Mouse (Mus musculus): ENCODE results near the gene Gm20388. TPM values are rescaled to one million over a fixed set of nuclear protein-coding genes. Genes with fewer than 3 reads are reported as not detected.

Gm20388 gene
- total RNA-seq, 2 experiments from 2014 or later: 6.8 to 7.8 TPM

DNA sequence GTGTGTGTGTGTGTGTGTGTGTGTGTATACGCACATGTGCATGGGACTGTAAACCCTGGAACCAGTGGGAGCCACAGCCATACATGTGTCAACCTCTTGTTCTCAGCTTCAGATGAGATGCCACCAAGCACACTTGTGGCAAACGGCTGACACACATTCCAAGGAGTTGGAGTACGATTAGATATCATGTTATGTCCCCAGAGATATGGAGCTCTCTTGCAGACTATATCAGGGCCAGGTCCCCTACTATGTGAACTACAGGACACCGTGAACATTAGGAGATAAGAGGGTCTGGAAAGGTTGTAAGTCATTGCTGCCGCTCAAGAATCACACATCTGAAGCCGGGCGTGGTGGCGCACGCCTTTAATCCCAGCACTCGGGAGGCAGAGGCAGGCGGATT lies 2772.2 kb downstream of the Gm20388 start:
- intact Hi-C loops (cut with DNase I): no loop called here
- no peak for DNase-seq

DNA sequence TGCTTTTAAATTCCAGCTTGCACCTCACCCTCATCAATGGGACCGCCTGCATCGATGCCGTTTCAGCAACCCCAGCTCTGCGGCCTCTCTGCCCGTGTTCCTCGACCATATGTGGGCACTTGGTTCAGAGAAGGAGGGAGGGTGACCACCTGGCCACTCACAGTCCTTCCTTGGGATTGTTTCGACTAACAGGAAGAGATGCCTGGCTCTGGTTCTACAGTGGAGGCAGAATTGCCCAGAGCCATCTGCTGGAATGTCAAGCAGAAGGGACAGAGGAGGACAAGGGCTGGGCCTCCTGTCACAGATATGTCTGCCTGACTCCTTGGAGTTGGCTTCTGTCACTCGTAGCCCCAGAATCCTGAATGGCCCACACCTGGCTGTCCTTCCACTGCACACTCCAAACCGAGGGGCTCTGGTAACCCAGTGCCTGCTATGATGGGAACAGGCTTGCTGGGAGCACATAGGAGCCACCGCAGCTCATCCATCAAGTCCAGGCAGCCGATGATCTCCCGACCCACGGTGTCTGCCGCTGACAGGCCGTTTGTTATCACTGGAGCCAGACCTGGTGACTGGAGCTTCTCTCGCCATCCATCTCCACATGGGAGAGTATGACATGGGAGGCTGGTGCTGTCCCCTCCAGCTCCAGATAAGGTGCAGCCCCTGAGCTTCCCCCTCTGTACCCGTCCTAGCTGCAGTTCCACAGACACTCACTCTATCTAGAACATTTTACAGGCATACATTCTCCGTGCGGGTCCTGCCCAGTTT lies 2774.6 kb downstream of the Gm20388 start:
- intact Hi-C loops (cut with DNase I): no loop called here
- DNase-seq: no peak

GRCm38 (mm10) chr8:122686879-122687278 lies 2776.2 kb downstream of the Gm20388 start:
- no peak for DNase-seq
- intact Hi-C loops (cut with DNase I): no loop called here

- DNase-seq: no peak
- intact Hi-C loops (cut with DNase I): no loop called here
Measured at GRCm38 (mm10) chr8:122689315-122689714, 2778.7 kb downstream of the Gm20388 start.

DNA sequence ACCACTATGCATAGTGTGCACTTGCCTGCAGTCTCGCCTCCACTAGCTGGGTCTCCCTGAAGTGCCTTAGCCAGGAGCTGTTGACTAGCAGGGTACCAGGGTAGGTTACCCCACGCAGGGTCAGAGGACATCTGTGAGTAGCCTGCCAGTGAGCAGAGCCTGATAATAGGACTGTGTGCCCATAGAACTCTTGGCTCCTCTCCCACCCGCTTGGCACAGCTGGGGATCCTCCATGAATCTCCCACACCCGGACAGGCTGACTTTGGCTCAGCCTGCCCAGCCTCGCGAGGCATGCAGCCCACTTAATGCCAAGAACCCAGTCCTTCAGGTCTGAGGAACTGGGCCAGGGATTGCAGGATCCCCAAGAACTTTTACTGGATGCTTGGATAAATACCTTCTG lies 2780.4 kb downstream of the Gm20388 start:
- intact Hi-C loops (cut with DNase I): no loop called here
- no peak for DNase-seq

DNA sequence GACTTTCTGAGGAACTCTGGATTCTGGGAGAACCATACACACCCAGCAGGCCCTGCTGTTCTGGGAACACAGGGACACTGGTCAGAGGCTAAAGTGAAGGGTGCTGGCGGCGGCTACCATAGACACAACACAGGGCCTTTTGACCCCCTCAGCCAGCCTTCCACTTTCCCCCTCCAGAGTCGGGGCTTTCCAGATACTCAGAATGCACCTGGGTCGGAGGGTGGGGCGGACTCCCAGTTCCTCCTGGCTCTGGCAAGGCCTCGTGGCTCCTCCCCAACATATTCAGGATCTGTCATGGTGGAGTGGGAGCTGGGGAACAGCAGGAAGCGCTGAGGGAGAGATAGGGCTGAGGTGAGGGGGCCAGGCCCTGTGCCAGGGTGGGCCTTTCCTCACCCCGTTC lies 2781.5 kb downstream of the Gm20388 start:
- DNase-seq: no peak
- intact Hi-C loops (cut with DNase I): no loop called here

DNA sequence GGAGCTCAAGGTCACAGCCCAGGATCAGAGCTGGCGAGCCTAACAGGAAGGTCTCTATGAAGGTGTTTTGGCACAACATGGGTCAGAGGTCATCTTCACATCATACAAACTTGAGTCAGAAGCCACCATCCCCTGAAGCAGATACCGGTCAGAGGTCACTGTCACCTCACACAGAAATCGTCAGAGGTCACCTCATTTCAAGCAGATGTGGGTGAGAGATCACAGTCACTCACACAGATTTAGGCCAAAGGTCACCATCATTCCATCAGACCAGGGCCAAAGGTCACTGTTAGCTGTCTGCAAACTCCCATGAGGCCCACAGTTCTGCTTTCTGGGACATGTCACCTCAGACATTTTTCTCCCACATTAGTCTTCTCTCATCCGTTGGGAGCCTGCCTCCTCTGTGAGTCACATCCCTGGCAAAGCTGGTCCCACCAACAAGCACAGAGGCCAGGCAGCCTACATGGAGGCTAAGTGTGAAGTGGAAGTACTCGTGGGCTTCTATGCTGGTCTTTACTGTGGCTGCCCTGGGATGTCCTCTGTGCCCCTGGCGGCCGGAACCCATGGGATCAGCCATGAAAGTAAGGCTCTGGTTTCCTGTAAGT lies 2784.9 kb downstream of the Gm20388 start:
- DNase-seq: no peak
- intact Hi-C loops (cut with DNase I): no loop called here

DNA sequence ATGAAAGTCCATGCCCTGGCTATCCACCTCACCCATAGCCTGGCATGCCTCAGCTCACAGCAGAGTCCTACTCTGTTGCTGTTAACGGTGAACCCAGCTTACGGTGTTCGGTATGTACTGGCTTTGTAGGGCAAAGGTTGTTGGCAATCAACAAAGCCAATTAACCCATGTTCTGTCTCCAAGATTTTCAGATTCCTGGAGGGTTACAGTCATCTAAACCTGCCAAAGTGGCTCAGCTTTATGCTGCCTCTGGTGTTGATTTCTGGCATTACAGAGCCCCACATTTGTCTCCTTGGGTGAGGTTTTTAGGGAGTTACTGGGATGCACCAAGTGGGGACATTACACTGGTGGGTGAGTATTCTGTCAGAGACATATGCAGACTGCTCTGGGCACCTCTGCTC lies 2786.5 kb downstream of the Gm20388 start:
- intact Hi-C loops (cut with DNase I): no loop called here
- no peak for DNase-seq

- no peak for DNase-seq
- intact Hi-C loops (cut with DNase I): no loop called here
Measured at GRCm38 (mm10) chr8:122697586-122697985, 2786.9 kb downstream of the Gm20388 start.

GRCm38 (mm10) chr8:122698254-122698768 lies 2787.7 kb downstream of the Gm20388 start:
- intact Hi-C loops (cut with DNase I): no loop called here
- no peak for DNase-seq

- DNase-seq: peak in 1 of 2 experiments; percentile 13
- intact Hi-C loops (cut with DNase I): no loop called here
Measured at GRCm38 (mm10) chr8:122699005-122699492, 2788.4 kb downstream of the Gm20388 start, which contains the start of gene Cbfa2t3. TSS of gene Cbfa2t3 (minus strand) at chr8:122699109.

DNA sequence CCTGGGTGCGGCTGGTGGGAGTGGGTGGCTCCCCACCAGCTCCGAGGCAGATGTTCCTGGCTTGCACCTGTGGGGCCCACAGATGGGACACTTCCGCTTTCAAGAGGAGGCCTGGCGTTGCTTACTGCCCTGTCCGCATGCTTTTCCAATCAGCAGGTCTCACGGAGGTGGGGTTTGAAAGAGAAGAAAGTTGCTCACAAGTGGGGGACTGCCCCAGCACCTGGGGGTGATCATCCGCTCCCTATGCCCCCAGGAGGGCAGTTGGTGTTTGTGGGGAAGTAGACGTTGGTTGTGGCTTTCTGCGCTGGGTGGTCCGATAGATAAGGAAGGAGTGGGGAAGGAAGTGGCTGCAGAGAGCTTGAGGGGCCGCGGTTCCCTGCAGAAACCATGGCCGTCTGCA lies 2790.0 kb downstream of the Gm20388 start:
- intact Hi-C loops (cut with DNase I): no loop called here
- DNase-seq: no peak

DNA sequence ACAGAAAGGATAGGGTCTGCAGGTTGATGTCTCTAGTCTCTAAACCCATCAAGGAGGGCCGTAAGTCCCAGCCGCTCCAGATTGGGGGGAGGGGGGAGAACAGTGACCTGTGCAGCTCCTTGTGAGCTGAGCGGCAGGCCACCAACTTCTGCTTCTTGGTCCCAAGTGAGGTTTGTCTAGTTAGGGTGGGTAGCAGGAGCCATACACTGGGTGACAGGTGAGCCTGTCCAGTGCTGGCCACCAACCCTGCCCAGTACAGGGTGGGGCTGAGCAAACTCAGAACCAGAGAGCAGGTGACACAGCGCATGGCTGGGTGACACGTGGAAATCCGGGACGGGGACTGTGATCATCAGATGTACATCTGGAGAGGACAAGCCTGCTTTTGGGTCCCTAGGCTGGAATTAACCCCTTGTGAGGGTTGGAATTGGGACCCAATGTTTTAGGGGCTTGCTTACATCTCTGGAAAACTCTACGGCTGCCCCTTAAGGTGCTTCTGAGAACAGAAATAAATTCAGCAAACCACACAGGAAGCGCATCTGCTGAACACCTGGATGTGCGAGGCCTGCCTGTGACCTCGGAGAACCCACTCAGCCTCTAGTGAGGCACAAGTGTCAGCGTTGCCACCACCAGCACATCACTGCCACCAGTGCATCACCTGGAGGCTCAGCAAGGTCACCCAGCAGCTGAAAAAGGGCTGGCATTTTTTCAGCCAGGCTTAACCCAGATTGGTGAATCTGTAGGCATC lies 2791.0 kb downstream of the Gm20388 start:
- no peak for DNase-seq
- intact Hi-C loops (cut with DNase I): no loop called here

- DNase-seq: no peak
- intact Hi-C loops (cut with DNase I): no loop called here
Measured at GRCm38 (mm10) chr8:122702301-122702941, 2791.8 kb downstream of the Gm20388 start.

- DNase-seq: no peak
- intact Hi-C loops (cut with DNase I): no loop called here
Measured at GRCm38 (mm10) chr8:122702957-122703356, 2792.3 kb downstream of the Gm20388 start.

DNA sequence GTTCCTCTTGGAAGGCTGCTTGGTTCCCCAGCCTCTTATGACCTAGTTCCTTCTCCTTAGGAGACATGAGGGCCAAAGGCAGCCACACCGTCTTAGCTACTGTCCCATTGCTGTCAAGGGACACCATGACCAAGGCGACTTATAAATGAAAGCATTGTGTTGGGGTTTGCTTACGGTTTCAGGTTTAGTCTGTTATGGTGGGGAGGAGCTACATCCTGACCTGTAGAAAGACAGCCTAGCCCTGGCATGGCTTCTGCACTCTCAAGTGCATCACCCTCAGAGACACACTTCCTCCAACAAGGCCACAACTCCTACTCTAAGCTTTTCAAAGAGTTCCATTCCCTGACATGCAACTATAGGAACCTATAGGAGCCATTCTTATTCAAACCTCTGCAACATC lies 2794.0 kb downstream of the Gm20388 start:
- intact Hi-C loops (cut with DNase I): no loop called here
- no peak for DNase-seq

DNA sequence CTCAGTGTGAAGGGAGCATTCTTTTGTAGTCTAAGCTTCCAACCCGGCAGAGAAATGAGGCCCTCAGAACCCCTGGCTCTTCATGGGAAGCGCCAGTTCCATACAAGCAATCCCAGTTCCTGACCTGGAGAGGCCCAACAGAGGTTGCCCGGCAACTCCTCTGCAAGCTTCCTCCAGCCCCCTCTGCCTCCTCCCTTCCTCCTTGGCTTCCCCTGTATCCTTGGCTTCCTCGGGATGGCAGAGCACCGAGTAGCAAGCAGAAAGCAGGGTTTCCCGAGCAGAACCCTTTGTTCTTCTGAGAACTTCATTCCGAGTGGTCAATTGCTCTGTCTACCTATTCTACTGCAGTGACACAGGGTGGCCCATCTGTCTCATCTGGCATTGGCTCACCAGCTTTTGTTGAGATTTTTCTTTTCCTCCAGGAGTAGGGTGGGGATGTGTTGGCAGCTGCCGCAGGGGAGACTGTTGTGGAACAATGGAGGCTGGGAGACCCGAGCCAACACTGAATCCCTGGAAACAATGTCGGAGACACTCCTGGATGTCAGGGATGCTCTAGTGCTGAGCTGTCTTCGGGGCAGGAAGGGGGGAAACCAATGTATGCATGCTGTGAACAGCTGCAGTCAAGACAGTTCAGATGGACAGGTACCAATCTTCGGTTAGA lies 2795.4 kb downstream of the Gm20388 start:
- intact Hi-C loops (cut with DNase I): no loop called here
- DNase-seq: no peak

DNA sequence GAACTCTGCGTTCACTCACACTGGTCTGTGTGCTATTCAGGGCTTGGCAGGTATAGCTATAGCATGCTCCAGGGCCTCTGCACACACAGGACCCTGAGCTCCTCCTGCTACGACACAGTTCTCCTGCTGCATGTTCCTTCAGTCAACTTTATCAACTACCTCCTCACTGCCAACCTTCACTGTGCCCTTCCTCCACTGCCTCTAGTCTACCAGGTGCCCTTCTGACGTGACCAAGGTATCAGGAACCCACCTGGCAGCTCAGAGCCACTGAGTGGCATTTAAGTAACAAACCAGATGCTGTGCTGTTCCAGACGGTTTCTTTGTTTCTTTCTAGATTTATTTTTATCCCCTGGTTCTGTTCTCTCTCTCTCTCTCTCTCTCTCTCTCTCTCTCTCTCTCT lies 2796.5 kb downstream of the Gm20388 start:
- intact Hi-C loops (cut with DNase I): no loop called here
- DNase-seq: no peak

- intact Hi-C loops (cut with DNase I): no loop called here
- DNase-seq: no peak
Measured at GRCm38 (mm10) chr8:122709340-122710111, 2798.9 kb downstream of the Gm20388 start.
